Mouse (Mus musculus) hindlimb bud, embryonic 11.5 days (tissue): Measurements from ENCODE around the gene Arid2.
"Not testable (repeated sequence)": the region's sequence is repeated elsewhere in the genome, so short reads cannot be mapped to it uniquely, and the experiment has no call there.

Experiments used
- DNase-seq: peaks from one replicate; pipeline ENCODE4 v3.0.0-alpha.2; 2012; ENCODE audit warnings: low read depth, low spot score; ENCODE audit errors: extremely low spot score

Gene Arid2

GRCm38 (mm10) chr15:96287369-96287975 lies at the start of gene Arid2:
TSS of gene Arid2 (plus strand) at chr15:96287518.
- no peak for DNase-seq

GRCm38 (mm10) chr15:96238071-96238470 lies 49.2 kb upstream of the Arid2 start:
- no peak for DNase-seq

GRCm38 (mm10) chr15:96244171-96244570 lies 43.1 kb upstream of the Arid2 start:
- no peak for DNase-seq

DNA sequence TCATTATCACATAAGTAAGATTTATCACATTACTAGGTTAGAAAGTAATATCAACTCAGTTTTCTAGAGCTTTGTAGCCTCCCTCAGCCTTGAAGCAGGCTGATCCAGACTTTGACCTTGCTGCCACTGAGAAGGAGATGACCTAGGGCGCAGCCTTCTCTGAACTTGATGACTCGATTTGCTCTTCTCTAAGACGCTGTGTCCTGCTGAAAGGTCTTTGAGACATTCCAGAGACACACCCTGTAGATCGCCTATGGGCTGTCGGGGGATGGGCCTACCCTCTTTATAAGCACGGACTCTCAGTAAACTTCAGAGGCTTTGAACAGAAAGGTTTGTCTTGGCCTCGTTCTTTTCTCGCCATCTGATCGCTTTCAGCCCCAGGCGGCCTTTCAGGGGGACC lies 42.6 kb upstream of the Arid2 start:
- not testable (repeated sequence) for DNase-seq

DNA sequence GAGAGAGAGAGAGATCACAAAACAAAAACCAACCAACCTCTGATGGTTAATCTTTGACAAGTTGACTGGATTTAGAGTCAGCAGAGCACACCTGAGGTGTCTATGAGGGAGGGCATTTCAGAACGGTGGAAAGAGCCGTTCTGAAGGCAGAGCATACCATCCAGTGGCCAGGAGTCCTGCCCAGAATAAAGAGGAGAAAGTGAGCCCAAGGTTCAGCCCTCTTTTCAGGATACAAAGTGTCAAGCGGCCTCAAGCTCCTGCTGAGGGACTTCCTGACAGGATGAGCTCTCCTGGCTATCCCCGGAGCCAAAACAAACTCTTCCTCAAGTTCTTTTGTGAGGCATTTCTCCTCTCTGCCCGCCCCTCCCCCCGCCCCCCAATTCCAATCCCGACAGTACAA lies 33.5 kb upstream of the Arid2 start:
- no peak for DNase-seq

GRCm38 (mm10) chr15:96254356-96254755 lies 33.0 kb upstream of the Arid2 start:
- DNase-seq = no peak

DNA sequence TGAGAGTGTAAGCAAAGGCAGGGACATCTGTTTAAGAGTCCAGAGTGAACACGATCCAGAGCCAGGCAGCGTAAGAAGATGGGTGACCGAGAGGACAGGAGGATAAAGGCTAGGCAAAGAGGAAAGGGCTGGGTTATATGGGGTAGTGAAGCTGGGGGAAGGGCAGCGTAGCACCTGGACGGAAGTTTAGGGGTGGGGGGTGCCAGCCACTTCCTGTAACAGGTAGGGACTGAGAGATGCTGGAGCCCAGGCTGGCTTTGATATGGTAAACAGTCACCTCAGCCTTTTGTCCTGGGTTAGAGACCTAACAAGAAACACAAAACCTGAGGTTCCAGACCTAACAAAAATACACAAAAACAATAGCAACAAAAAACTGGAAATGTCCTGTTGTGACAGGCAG lies 29.5 kb upstream of the Arid2 start:
- DNase-seq = no peak

DNA sequence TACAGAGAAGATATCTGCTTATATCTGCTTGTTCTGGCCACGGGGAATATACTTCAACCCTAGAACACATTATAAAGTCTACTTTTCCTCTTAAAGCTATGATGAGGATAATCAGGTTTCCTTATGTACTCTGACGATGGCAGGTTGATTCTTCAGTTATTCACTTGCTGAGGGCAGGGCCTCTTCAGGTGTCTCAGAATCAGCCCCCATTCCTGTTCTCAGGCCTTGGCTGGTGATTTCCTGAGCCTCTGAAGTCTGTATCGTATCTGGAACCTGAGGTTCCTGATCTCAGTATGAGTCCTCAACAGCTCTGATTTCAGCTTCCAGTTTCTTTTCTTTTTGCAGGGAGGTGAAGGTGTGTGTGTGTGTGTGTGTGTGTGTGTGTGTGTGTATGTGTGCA lies 22.7 kb upstream of the Arid2 start:
- DNase-seq = no peak

DNA sequence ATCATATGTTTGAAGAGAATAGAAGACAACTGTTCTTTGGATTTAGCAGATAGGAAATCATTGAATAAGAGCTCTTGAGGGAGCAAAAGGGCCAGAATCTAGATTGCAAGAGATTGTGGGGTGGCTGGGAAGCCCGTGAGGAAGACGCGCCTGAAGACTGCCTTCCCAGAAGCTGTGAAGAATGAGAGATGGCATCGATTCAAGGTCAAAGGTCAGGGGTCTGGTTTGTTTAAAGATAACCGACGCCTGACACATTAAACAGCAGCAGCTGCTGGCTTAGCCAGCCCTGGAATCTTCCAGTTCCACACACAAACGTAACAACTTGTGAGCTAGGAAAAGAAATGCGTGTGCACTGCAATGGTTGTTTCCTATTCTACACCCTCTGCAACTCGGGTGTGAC lies 19.4 kb upstream of the Arid2 start:
- no peak for DNase-seq

DNA sequence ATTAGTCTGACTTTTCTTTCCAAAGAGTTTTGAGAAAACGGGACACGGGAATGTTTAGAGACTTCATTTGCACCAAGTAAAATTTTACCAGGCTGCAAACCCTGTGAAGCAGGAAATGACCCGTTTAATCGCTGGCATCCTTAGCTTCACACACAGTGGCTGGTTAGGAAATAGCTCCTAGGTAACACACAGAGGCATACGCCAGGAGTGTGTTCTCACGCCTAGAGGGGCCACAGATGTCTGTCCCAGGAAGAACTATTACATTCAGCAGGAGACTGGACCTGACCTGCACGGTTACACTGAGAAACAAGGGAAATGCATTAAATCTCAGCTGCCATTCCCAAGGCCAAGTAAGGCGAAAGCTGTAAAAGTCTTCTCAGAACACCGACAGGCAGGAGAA lies 18.7 kb upstream of the Arid2 start:
- DNase-seq = no peak

DNA sequence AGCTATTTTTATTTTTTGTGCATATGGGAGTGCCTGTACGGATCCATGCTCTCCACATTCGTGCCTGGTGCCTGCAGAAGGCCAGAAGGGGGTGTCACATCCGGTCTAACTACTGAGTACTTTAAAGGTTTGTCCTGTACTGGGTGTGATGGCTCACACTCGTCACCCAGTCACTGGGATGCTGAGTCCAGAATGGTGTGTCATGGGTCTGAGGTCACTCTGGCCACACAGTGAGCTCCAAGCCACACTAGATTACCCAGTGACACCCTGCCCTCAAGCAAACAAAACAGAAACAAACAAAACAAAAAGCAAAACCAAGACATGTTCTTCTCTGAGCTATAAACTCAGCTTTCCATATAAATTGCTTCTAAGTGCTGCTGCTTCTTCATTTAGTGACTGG lies 17.9 kb upstream of the Arid2 start:
- DNase-seq = no peak

- DNase-seq = no peak
These were observed 16.9 kb upstream of the Arid2 start for GRCm38 (mm10) chr15:96270272-96270880.

DNA sequence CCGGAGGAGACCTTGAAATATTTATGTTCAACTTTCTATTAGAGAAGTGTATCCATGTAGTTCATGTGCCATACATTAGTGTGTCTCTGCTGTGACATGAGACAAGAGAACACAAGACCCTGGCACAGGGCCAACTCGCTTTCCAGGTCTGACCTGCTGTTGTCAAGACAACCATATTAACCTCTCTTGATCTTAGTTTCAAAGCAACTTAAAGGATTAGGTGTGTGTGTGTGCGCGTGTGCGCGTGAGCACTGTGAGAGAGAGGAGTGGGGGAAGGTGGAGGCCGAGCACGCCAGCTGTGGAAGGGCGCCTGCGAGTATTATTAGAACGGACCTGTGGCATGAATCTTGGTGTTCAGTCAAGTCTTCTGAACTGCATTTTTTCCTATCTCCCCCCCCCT lies 15.0 kb upstream of the Arid2 start:
- no peak for DNase-seq

GRCm38 (mm10) chr15:96274341-96274740 lies 13.0 kb upstream of the Arid2 start:
- no peak for DNase-seq

- no peak for DNase-seq
These were observed 12.1 kb upstream of the Arid2 start for GRCm38 (mm10) chr15:96275198-96275597.

DNA sequence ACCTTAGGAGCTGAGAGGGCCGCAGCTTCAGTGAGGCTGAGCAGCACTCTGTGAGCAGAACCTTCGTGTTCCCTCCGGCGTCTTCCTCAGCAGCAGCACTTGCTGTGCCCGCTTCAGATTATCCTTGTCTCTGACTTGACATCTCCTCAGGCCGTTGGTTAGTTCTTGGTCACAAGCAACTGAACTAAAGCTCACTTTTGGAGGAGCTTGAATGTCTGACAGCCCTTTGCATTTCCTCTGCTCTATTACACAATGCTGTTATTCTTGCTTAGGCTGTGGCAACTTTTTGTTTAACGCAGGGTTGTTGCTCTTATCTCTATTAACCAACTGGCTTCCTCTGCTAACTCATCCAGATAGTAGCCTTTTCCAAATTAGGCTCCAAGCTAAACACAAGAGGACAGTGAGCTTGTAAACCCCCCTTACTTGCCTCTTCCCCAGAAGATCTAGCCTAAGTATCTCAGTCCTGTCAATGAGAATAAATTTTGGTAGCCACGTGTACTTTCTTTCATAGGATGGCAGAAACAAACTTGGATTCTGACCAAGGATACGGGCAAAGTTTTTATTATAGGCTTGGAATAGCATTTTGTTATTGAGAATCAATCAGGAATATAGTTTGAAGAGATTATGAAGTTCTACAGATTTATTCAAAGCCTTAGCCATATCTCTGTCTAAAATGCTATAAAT lies 11.4 kb upstream of the Arid2 start:
- DNase-seq = no peak

DNA sequence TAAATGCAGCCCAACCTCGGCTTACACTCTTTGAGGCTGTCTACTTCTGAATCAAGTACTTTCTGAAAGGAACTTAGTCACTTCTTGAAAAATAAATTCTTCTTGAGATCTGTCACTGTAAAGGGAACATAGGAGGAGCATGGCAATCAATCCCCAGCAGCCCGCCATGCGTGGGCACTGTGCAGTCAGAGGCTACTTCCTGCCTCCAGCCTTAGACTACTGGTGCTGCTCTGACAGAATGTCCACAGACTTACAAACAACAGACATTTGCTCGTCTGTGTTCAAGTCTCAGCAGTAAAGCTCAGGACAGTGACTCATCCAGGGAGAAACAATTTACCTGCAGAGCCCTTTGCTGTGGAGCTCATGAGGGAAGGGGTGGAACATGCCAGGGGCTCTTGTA lies 10.3 kb upstream of the Arid2 start:
- no peak for DNase-seq

DNA sequence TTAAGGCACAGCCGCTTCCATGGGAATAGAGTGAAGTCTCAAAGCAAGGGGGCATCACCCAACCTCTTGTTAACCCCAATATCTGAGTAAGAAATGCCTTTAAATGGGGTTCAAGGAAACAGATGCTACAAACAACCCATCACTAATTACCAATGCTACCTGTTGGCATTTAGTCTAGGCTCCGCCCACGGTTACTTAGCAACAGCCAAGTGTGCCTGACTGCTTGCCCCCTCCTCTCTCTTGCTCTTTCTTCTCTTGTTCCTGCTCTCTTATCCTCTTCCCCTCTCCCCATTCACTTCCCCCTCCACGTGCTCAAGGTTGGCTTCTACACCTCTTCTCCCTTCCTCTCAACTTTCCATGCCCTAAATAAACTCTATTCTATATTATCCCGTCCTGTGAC lies 6.1 kb upstream of the Arid2 start:
- no peak for DNase-seq

DNA sequence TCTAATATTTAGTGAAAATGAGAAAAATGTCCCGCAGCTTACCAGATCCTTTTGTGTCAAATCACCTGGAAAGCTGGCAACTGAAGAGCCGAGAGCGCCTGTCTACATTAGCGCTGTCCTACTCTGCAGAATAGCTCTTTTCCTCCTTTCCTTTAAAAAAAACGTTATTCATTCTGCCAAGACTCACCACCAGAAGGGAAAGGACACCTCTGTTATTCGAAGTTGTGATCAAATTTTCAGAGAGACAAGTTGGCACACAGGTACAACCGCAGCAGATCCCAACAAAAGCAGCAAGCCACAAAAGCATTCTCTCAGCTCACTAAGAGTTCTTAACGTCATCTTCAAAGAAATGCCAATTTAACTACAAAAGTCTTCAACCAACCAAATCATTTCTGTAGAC lies 4.2 kb upstream of the Arid2 start:
- DNase-seq = no peak

- no peak for DNase-seq
These were observed 3.3 kb upstream of the Arid2 start for GRCm38 (mm10) chr15:96283920-96284431.

DNA sequence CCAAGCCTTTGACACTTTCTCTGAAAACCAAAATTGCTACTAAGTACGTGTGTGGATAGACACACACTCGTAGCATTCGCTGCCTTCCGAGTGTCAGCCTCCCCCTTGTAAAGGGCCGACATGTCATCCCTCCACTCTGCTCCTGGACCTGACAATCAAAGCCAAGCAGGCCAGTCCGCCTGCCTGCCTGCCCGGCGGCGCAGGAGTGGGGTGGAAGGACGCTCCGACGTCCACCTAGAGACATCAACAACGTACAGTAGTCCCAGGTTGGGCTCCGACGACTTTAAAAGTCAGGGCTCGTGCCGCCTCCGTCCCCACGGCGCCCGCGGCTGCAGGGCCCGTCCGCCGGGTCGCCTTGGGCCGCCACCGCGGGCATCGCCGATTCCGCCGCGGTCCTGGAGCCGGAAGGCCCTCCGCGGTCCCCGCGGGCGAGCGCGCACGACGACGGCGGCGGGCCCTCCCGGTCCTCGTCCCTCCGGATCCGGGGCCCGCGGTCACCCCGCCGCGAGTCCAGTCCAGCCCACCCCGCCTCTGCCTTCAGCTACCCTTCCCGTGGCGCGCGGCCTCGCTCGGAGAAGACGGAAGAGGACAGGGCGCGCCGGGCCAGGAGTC lies 2.5 kb upstream of the Arid2 start:
- no peak for DNase-seq
